Comparison of ENCODE assay signal across 16 mouse cellular contexts in genomic region chr1:170245016-170245415, GRCm38 (mm10).
"Had no signal": no experiment of that assay in that cellular context is flagged by ENCODE, and none has a peak within 500 bp of the region (broad histone marks: within the 10 kb centered on the region; RNA-seq: fewer than 3 reads in every experiment).

No protein-coding gene starts in this region.

- ATAC-seq: liver, embryonic 12.5 days; liver, postnatal 0 days; lung, postnatal 0 days; midbrain, embryonic 13.5 days; midbrain, embryonic 15.5 days; midbrain, embryonic 16.5 days had no signal

- DNase-seq: left cerebral cortex, postnatal 4 days; liver, embryonic 13.5 days; liver, postnatal 0 days; lung, adult 18-20 months; lung, adult 2 months; lung, embryonic 14.5 days; lung, postnatal 10 days; lung, postnatal 14 days; lung, postnatal 36 days; lung, postnatal 4 days; midbrain, embryonic 14.5 days had no signal
